Mouse (Mus musculus) liver, adult 2 months (tissue): ENCODE results near the gene Gm14406. TPM values are rescaled to one million over a fixed set of nuclear protein-coding genes. Genes with fewer than 3 reads are reported as not detected.
"Not testable (repeated sequence)": the region's sequence is repeated elsewhere in the genome, so short reads cannot be mapped to it uniquely, and the experiment has no call there.

ENCODE experiments used
- DNase-seq: peaks from one replicate; pipeline ENCODE4 v3.0.0-alpha.2; 2011; ENCODE audit warnings: low read depth, low spot score; ENCODE audit errors: extremely low read depth
- H3K27ac ChIP-seq: fragments of 200-500 bp; replicated peaks from 2 replicates; pipeline ENCODE4 v1.5.1; 2012; ENCODE audit warnings: low read depth, mild to moderate bottlenecking, control low read depth, inconsistent platforms, low read length; ENCODE audit not compliant: insufficient read depth
- H3K27me3 ChIP-seq: fragments of 200-500 bp; 2 replicates; pipeline ENCODE4 v1.6.1; 2012; ENCODE audit warnings: mild to moderate bottlenecking, moderate library complexity, low read length, inconsistent platforms; ENCODE audit not compliant: control insufficient read depth, insufficient read depth
- H3K36me3 ChIP-seq: fragments of 200-500 bp; 2 replicates; pipeline ENCODE4 v1.6.1; 2012; ENCODE audit warnings: low read length, inconsistent platforms; ENCODE audit not compliant: control insufficient read depth, insufficient read depth
- H3K4me1 ChIP-seq: fragments of 200-500 bp; 2 replicates; pipeline ENCODE4 v1.6.1; 2011; ENCODE audit warnings: low read length; ENCODE audit not compliant: control insufficient read depth, insufficient read depth
- H3K4me3 ChIP-seq: fragments of 200-500 bp; 2 replicates; pipeline ENCODE4 v1.5.1; 2011; ENCODE audit warnings: low read depth, mild to moderate bottlenecking, control low read depth, low read length, moderate library complexity; ENCODE audit not compliant: insufficient read depth
- H3K79me2 ChIP-seq: fragments of 200-500 bp; 2 replicates; pipeline ENCODE4 v1.6.1; 2012; ENCODE audit warnings: inconsistent platforms, mild to moderate bottlenecking, low read length, moderate library complexity; ENCODE audit not compliant: control insufficient read depth, insufficient read depth
- H3K9ac ChIP-seq: fragments of 200-500 bp; 2 replicates; pipeline ENCODE4 v1.6.1; 2012; ENCODE audit warnings: low read depth, mild to moderate bottlenecking, control low read depth, inconsistent platforms, low read length
- CTCF ChIP-seq: fragments of 200-500 bp; IDR thresholded peaks from 2 replicates; pipeline ENCODE4 v1.5.1; 2011; ENCODE audit warnings: low read depth, low read length, control low read depth
- POLR2A ChIP-seq: fragments of 200-500 bp; IDR thresholded peaks from 2 replicates; pipeline ENCODE4 v1.6.1; 2011; ENCODE audit warnings: low read length, control low read depth; ENCODE audit not compliant: insufficient read depth; ENCODE audit errors: extremely low read depth
- WGBS: fragments of 180-500 bp; shearing (Covaris S2); methylation state at CpG from one replicate; pipeline ENCODE4 v1.1.7; 2018; 5-methylcytosine and 5-hydroxymethylcytosine counted together
- polyA plus RNA-seq: library from polyadenylated mRNA; depleted of rRNA; stranded (reverse); fragments of >200 nt; gene quantifications from 2 replicates; pipeline ENCODE4 v1.2.3, GENCODE M21; 2012; rRNA removed
- total RNA-seq: library from RNA; depleted of rRNA; stranded (reverse); fragments of >200 nt; gene quantifications from 2 replicates; pipeline ENCODE4 v1.2.3, GENCODE M21; 2014; rRNA removed

Gene Gm14406
- not detected in 2 replicates for total RNA-seq
- not detected in 2 replicates for polyA plus RNA-seq

DNA sequence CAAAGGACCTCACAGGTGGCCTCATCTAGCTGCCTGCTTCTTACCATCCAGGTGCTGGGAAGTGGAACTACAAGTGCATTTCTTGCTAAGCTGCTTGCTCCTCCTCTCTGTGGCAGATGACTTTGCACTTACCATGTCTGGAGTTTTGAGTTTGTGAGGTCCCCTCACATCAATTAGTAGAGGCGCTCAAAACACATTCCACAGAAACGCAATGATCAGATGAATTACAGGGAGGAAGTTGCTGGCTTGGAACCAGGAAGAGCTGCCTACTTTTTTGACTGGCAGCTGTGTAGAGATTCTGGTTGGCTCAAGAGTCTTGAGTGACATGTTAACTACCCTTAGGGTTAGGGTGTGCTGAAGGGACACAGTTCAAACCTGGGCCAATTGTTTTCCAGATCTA is at the start of gene Gm14406:
Gene Gm14406, minus strand, starts transcription at position 213 of the 400 bp plus-strand sequence.
- WGBS = 89% methylated on average over 2 of the region's 2 CpGs
- not testable (repeated sequence) for H3K27me3 ChIP-seq, H3K9ac ChIP-seq, H3K4me1 ChIP-seq, DNase-seq, H3K79me2 ChIP-seq, H3K36me3 ChIP-seq, H3K4me3 ChIP-seq, H3K27ac ChIP-seq

DNA sequence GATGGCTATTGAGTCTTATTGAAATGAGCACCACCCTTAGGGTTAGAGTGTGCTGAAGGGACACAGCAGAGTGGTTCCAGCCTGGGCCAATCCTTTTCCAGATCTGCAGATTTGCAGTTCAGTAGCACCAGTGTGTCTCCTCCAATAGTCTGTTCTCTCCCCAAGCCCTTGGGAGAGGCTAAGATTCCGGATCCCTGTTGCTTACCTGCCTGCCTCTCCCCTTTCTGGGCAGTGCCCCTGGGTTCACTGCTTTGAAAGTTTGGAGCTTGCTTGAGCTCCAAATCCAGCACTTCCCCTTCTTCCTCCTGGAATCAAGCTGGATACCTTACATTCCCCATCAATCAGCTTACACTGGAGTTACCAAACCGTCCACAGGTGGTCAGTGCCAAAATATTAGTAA is 2.9 kb downstream of the Gm14406 start:
- H3K4me3 ChIP-seq, DNase-seq, H3K4me1 ChIP-seq, H3K9ac ChIP-seq, H3K36me3 ChIP-seq, H3K27ac ChIP-seq, H3K27me3 ChIP-seq, H3K79me2 ChIP-seq: not testable (repeated sequence)
- 79% methylated on average over 1 of the region's 2 CpGs for WGBS

DNA sequence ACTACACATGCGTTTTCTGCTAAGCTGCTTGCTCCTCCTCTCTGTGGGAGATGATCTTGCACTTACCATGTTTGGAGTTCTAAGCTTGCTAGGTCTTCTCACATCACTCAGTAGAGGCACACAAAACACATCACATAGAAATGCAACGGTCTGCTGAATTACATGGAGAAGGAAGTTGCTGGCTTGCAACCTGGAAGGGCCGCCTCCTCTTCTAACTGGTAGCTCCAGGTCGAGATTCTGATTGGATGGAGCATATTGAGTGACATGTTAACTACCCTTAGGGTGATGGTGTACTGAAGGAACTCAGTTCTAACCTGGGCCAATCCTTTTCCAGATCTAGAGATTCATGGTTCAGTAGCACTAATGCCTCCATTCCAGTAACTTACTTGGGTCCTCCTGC is 18.6 kb downstream of the Gm14406 start:
- H3K27me3 ChIP-seq, H3K4me3 ChIP-seq, H3K79me2 ChIP-seq, DNase-seq, H3K9ac ChIP-seq, H3K27ac ChIP-seq, H3K36me3 ChIP-seq, H3K4me1 ChIP-seq: not testable (repeated sequence)
- 73% methylated on average over 4 of the region's 4 CpGs for WGBS

DNA sequence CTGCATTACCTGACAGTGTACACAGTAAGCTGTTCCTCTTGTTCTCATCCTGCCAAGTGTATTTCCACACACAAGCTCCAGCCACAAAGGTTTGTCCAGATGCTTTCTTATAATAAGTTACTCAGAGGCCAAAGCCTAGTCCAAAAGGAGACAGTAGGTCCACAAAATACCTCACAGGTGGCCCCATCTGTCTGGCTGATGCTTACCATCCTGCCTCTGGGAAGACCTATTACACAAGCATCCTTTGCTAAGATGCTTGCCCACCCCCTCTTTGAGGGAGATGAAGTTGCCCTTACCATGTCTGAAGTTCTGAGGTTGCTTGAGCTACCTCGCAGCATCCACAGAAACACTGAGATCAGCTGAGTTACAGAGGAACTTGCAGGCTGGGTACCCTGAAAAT is 22.7 kb downstream of the Gm14406 start:
- not testable (repeated sequence) for DNase-seq, H3K4me1 ChIP-seq, H3K27me3 ChIP-seq, H3K79me2 ChIP-seq, H3K9ac ChIP-seq, H3K27ac ChIP-seq, H3K36me3 ChIP-seq, H3K4me3 ChIP-seq
- WGBS = 17% methylated on average over 1 of the region's 1 CpGs

DNA sequence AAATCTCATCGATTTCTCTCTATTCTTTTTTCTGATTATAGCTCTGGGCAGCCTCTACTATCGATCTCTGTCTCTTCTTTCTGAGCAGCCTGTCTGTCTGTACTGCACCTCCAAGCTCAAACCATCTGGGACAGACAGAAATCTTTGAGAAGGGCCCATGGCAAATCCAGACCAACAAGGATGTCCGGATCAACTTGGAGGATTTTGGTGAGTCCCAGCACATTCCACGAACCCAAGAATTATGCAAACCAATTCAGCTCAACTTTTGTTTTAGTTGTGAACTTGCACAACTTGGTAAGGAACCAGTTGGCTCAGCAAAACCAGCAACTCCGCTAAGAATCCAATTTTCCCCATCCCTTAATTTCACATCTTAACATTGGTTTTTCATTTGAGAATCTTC is 40.3 kb downstream of the Gm14406 start:
- WGBS = 77% methylated on average over 5 of the region's 5 CpGs
- DNase-seq, H3K36me3 ChIP-seq, H3K79me2 ChIP-seq, H3K27ac ChIP-seq, H3K27me3 ChIP-seq, H3K4me3 ChIP-seq, H3K9ac ChIP-seq, H3K4me1 ChIP-seq: not testable (repeated sequence)

DNA sequence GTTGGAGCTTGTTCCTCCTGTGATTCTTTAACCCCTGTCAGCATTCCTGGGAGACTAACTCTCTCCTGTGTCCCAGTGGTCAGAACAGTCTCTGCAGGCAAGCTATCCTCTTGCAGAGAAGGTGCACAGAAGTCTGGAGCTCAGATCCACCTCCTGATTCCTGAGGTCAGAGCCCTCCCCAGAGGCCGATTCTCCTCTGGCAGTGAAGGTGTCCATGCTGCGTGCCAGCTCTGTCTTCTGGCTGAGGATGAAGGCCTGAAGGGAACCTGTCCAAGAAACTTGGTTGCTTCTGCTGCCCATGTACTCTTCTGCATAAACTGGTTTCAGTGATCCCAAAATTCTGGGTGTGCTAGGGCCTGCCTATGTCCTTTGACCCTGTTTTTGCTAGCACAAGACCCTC is 40.9 kb downstream of the Gm14406 start:
- DNase-seq, H3K36me3 ChIP-seq, H3K9ac ChIP-seq, H3K27me3 ChIP-seq, H3K79me2 ChIP-seq, H3K27ac ChIP-seq, H3K4me1 ChIP-seq, H3K4me3 ChIP-seq: not testable (repeated sequence)
- 65% methylated on average over 2 of the region's 2 CpGs for WGBS

DNA sequence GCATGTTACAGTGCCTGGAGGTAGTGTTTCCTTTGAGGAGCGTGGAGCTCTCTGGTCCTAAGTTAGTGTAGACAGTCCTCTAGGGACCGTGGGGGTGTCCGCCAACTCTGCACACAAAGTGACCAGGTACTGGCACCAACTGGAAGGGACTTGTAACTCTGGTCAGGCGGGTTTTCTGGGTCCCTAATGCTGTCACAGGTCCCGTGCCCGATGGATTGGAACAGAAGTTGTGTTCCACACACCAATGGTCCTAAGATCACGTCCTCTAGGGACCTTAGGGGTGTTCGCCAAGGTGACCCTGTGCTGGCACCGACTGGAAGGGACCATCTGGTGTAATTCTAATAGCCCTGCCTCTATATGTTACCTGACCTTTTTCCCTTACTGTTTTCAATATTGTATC is 42.1 kb downstream of the Gm14406 start:
- Histone ChIP-seq H3K27me3 (no peaks in the 10 kb centered on the region), H3K9ac (no peak overlapping the region), H3K27ac (no peak overlapping the region), H3K4me3 (no peak overlapping the region), H3K79me2 (no peaks in the 10 kb centered on the region), H3K36me3 (no peaks in the 10 kb centered on the region), H3K4me1 (no peaks in the 10 kb centered on the region)
- 74% methylated on average over 9 of the region's 9 CpGs for WGBS
- TF ChIP-seq POLR2A = no peak
- no peak for TF ChIP-seq CTCF
- no peak for DNase-seq

DNA sequence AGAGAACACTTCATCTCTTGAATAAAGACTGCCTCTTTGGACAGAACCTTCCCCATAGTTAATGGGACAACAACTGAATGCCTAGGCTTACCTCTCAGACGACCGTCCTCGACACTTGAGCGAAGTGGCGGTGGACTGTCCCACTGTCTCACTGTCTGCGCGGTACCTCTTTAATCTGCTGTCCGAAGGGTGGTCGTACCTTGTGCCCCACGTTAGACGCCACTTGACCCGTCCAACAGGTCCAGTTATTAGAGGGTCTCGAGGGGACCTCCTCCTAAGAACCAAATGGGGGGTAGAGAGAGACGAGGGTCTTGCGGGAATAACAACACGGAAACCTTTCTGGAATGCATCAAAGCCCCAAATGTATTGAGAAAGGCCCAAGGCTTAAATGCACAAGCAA is 53.8 kb downstream of the Gm14406 start:
- not testable (repeated sequence) for H3K79me2 ChIP-seq, H3K4me1 ChIP-seq, H3K27ac ChIP-seq, H3K4me3 ChIP-seq, H3K9ac ChIP-seq, DNase-seq, H3K27me3 ChIP-seq, H3K36me3 ChIP-seq
- WGBS = 92% methylated on average over 16 of the region's 16 CpGs

DNA sequence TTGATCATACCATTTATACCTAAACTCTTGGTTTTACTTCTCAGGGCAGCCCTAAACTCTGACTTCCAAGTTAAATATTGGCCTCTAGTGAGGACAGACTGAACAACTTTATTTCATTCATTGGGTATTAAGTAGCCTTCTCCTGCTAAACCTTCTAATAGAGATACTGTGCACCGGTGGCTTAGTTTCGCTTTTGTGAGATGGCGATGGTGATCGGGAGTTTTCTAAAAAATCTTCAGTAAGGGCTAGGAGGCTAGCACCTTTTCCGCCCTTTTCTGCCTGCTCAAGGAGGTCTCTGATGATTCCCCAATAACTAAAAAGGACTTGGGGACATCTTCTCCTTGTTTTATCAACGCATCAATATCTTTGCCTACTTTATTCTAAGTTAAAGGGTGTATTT is 54.3 kb downstream of the Gm14406 start:
- not testable (repeated sequence) for H3K27ac ChIP-seq, H3K4me1 ChIP-seq, DNase-seq, H3K36me3 ChIP-seq, H3K27me3 ChIP-seq, H3K4me3 ChIP-seq, H3K79me2 ChIP-seq, H3K9ac ChIP-seq
- whole genome bisulfite sequencing = 89% methylated on average over 6 of the region's 6 CpGs
